Comparison of ENCODE assay signal across 17 mouse cellular contexts in genomic region chr14:33216343-33217208, GRCm38 (mm10). TPM values are rescaled to one million over a fixed set of nuclear protein-coding genes. Genes with fewer than 3 reads are reported as not detected.
DNase-seq lines count a peak whose midpoint lies in the region; ATAC-seq and TF ChIP-seq lines count a peak whose summit lies in the region.
"Had no signal": no experiment of that assay in that cellular context is flagged by ENCODE, and none has a peak within 500 bp of the region (broad histone marks: within the 10 kb centered on the region; RNA-seq: fewer than 3 reads in every experiment).

No protein-coding gene starts in this region.

- no peak overlapping the region for H3K4me3 ChIP-seq in limb, embryonic 11.5 days (ENCODE audit: low read depth, low read length)
- no peak overlapping the region for H3K4me3 ChIP-seq in limb, embryonic 10.5 days
- H3K4me3 ChIP-seq in bone marrow macrophage, adult 2 months (ENCODE audit: insufficient read depth, low read length), result peak overlapping the region; percentile 70
- H3K4me3 ChIP-seq: embryonic facial prominence, embryonic 10.5 days; midbrain, embryonic 15.5 days had no signal

- no peaks in the 10 kb centered on the region for H3K9me3 ChIP-seq in limb, embryonic 11.5 days (ENCODE audit: control insufficient read depth, low read length)
- no peaks in the 10 kb centered on the region for H3K9me3 ChIP-seq in limb, embryonic 10.5 days (replicated peaks)
- H3K9me3 ChIP-seq: embryonic facial prominence, embryonic 10.5 days; midbrain, embryonic 15.5 days had no signal

- H3K36me3 ChIP-seq in limb, embryonic 11.5 days (ENCODE audit: control insufficient read depth, insufficient read depth, low read length), result no peaks in the 10 kb centered on the region
- no peaks in the 10 kb centered on the region for H3K36me3 ChIP-seq in limb, embryonic 10.5 days
- H3K36me3 ChIP-seq: embryonic facial prominence, embryonic 10.5 days; midbrain, embryonic 15.5 days had no signal

- peak; percentile 50 for ATAC-seq in frontal cortex, adult (ENCODE audit: low TSS enrichment)
- ATAC-seq in limb, embryonic 11.5 days (ENCODE audit: insufficient number of reproducible peaks, low FRiP score, low TSS enrichment, low read depth), result no peak
- peak; percentile 23 for ATAC-seq in megakaryocyte progenitor cell, adult 5-6 weeks (replicated peaks; ENCODE audit: poor library complexity)
- ATAC-seq: midbrain, embryonic 15.5 days had no signal

- TF ChIP-seq CTCF in bone marrow macrophage, adult 2 months (IDR thresholded peaks at IDR 0.05; ENCODE audit: low read depth, low read length), result no peak; the same call in 1 of the 2 replicates

- peaks cover 2% of the 10 kb centered on the region; the same call in 1 of the 2 replicates for H3K4me1 ChIP-seq in limb, embryonic 11.5 days (ENCODE audit: control insufficient read depth, insufficient read depth, low read length)
- H3K4me1 ChIP-seq in limb, embryonic 10.5 days, result peaks cover 15% of the 10 kb centered on the region
- H3K4me1 ChIP-seq in bone marrow macrophage, adult 2 months (ENCODE audit: control insufficient read depth, insufficient read depth, low read length), result peaks cover 49% of the 10 kb centered on the region

- H3K9ac ChIP-seq in limb, embryonic 11.5 days (ENCODE audit: low read length), result no peak overlapping the region
- H3K9ac ChIP-seq: liver, embryonic 14.5 days; midbrain, embryonic 15.5 days had no signal

- no peak for TF ChIP-seq POLR2A in bone marrow macrophage, adult 2 months (IDR thresholded peaks at IDR 0.05; ENCODE audit: borderline replicate concordance, low read depth, low read length)

- DNase-seq in frontal cortex, postnatal 14 days (ENCODE audit: low spot score in 2 of 2), result no peak
- DNase-seq in limb, embryonic 11.5 days (ENCODE audit: low spot score), result peak; percentile 16
- DNase-seq in limb, embryonic 10.5 days (ENCODE audit: low spot score), result no peak
- no peak for DNase-seq in cerebellum, adult 11 months
- no peak for DNase-seq in ovary, postnatal 10 days (ENCODE audit: low spot score)
- DNase-seq: cerebellum, postnatal 10 days; gastrocnemius, postnatal 10 days; heart, postnatal 4 days; kidney, postnatal 36 days; lung, postnatal 14 days had no signal

- H3K27ac ChIP-seq in limb, embryonic 11.5 days (replicated peaks; ENCODE audit: low read depth, low read length), result no peak overlapping the region
- H3K27ac ChIP-seq in limb, embryonic 10.5 days, result no peak overlapping the region
- H3K27ac ChIP-seq in bone marrow macrophage, adult 2 months (ENCODE audit: insufficient read depth, low read depth, low read length), result peak overlapping the region; percentile 90
- H3K27ac ChIP-seq: embryonic facial prominence, embryonic 10.5 days; liver, embryonic 14.5 days; midbrain, embryonic 15.5 days had no signal

- no peak overlapping the region for H3K4me2 ChIP-seq in limb, embryonic 11.5 days (ENCODE audit: low read depth, severe bottlenecking)
- H3K4me2 ChIP-seq: heart, embryonic 11.5 days; midbrain, embryonic 15.5 days had no signal

- H3K27me3 ChIP-seq in limb, embryonic 11.5 days (ENCODE audit: control insufficient read depth, insufficient read depth, low read length), result no peaks in the 10 kb centered on the region
- peaks cover 41% of the 10 kb centered on the region for H3K27me3 ChIP-seq in limb, embryonic 10.5 days (ENCODE audit: low read depth, poor library complexity, severe bottlenecking)

- 84% methylated on average over 19 of the region's 19 CpGs for WGBS in limb, embryonic 11.5 days
- WGBS in limb, embryonic 10.5 days, result 87% methylated on average over 19 of the region's 19 CpGs

RNA-seq across cellular contexts. Expression of gene Arhgap22, which starts 2.8 kb away (rescaled TPM):
- 2.3 and 2.7 TPM in 2 replicates for polyA plus RNA-seq in limb, embryonic 11.5 days (2014; fragmentation: Nextera tagmentation; extraction: Ambion mirVana)
- 2.4 and 3.9 TPM in 2 replicates for polyA plus RNA-seq in limb, embryonic 10.5 days (2016; fragmentation: Nextera tagmentation; extraction: Ambion mirVana)
- polyA plus RNA-seq in bone marrow macrophage, adult 2 months (2012; ENCODE audit: insufficient read depth, insufficient read length, missing spikeins), result 39.5 and 39.6 TPM in 2 replicates
- 0.22 and 0.35 TPM in 2 replicates for total RNA-seq in megakaryocyte progenitor cell, adult 5-6 weeks (2015)
- 0.57 and 1.4 TPM in 2 replicates for total RNA-seq in megakaryocyte progenitor cell, adult 5-6 weeks (2017)

RNA-seq across cellular contexts. Expression of gene Wdfy4, which starts 31.3 kb away (rescaled TPM):
- 0.24 and 0.45 TPM in 2 replicates for polyA plus RNA-seq in limb, embryonic 11.5 days (2014; fragmentation: Nextera tagmentation; extraction: Ambion mirVana)
- polyA plus RNA-seq in limb, embryonic 10.5 days (2016; fragmentation: Nextera tagmentation; extraction: Ambion mirVana), result 0.15 and 0.16 TPM in 2 replicates
- polyA plus RNA-seq in bone marrow macrophage, adult 2 months (2012; ENCODE audit: insufficient read depth, insufficient read length, missing spikeins), result 39.7 and 40.3 TPM in 2 replicates
- 32.7 and 38.3 TPM in 2 replicates for total RNA-seq in megakaryocyte progenitor cell, adult 5-6 weeks (2015)
- 42.8 and 51.9 TPM in 2 replicates for total RNA-seq in megakaryocyte progenitor cell, adult 5-6 weeks (2017)

Comparison
In these comparisons a context has a peak if more than half of its experiments do, and no peak if none do; other contexts are left out.
1. RNA of gene Wdfy4, which starts 31.3 kb away (polyA plus RNA-seq): 39.7 to 40.3 TPM in bone marrow macrophage, adult 2 months; 0.24 to 0.45 TPM in limb, embryonic 11.5 days and 0.15 to 0.16 TPM in limb, embryonic 10.5 days; every median in the first group is over 10 times any median in the second.